Mouse (Mus musculus): ENCODE data around the gene Ptn.

DNA sequence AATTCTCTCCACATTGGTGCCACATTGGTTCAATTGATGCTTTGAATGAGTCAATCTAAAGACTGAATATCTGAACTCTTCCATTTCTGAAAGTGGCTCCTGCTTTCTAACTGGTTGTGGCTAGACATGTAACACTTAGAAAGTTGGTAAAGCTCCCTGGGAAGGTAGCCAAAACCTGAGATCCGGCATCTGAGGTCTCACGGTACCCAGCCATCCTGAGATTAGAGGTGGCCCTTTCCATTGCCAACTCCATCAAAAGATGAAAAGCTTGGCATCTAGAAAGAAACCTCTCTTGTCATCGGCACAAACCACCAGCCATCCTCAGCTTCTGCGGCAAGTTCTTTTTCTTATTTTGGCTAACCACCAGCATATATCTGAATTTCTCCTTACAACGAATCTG lies 70.2 kb downstream of the Ptn start:
- TF ChIP-seq POLR2A (IDR thresholded peaks at IDR 0.05; ENCODE audit: extremely low read depth, insufficient read depth, low read length) (no peak), CTCF (IDR thresholded peaks at IDR 0.05; ENCODE audit: low read depth, low read length) (no peak)
